Mouse (Mus musculus) stomach, postnatal 0 days (tissue): ENCODE results near the gene Nckap5. TPM values are rescaled to one million over a fixed set of nuclear protein-coding genes. Genes with fewer than 3 reads are reported as not detected.

Source experiments
- ATAC-seq: fragments of 200-750 bp; cut with Nextera tagmentation; 2 replicates; pipeline ENCODE4 v1.8.0; 2017; ENCODE audit not compliant: low FRiP score, low TSS enrichment
- DNase-seq: peaks from one replicate; pipeline ENCODE4 v3.0.0-alpha.2; 2016; ENCODE audit warnings: low spot score
- H3K27ac ChIP-seq: fragments of 300-500 bp; sonication (generic); replicated peaks from 2 replicates; pipeline ENCODE4 v1.5.1; 2014; ENCODE audit warnings: mild to moderate bottlenecking, control low read depth
- H3K27me3 ChIP-seq: fragments of 300-500 bp; sonication (generic); 2 replicates; pipeline ENCODE4 v1.6.1; 2014; ENCODE audit warnings: low read length; ENCODE audit not compliant: control insufficient read depth, insufficient read depth
- H3K36me3 ChIP-seq: fragments of 300-500 bp; sonication (generic); 2 replicates; pipeline ENCODE4 v1.6.1; 2014; ENCODE audit warnings: low read length, mixed read lengths; ENCODE audit not compliant: control insufficient read depth, insufficient read depth
- H3K4me1 ChIP-seq: fragments of 300-500 bp; sonication (generic); replicated peaks from 2 replicates; pipeline ENCODE4 v1.6.1; 2014; ENCODE audit warnings: antibody characterized with exemption; ENCODE audit not compliant: control insufficient read depth, insufficient read depth
- H3K4me2 ChIP-seq: fragments of 300-500 bp; sonication (generic); replicated peaks from 2 replicates; pipeline ENCODE4 v1.6.1; 2014; ENCODE audit warnings: low read depth, mild to moderate bottlenecking, control low read depth, moderate library complexity
- H3K4me3 ChIP-seq: fragments of 300-500 bp; sonication (generic); 2 replicates; pipeline ENCODE4 v1.5.1; 2014; ENCODE audit warnings: low read depth, low read length, control low read depth
- H3K9ac ChIP-seq: fragments of 300-500 bp; sonication (generic); 2 replicates; pipeline ENCODE4 v1.6.1; 2014; ENCODE audit warnings: mild to moderate bottlenecking, low read length, control low read depth, mixed read lengths
- H3K9me3 ChIP-seq: fragments of 300-500 bp; sonication (generic); 2 replicates; pipeline ENCODE4 v1.6.1; 2016; ENCODE audit warnings: low read length; ENCODE audit not compliant: control insufficient read depth
- CTCF ChIP-seq: IDR thresholded peaks from 2 replicates; pipeline ENCODE4 v1.5.1; 2016; ENCODE audit warnings: antibody characterized with exemption, low read depth, mild to moderate bottlenecking, moderate library complexity
- EP300 ChIP-seq: optimal IDR thresholded peaks from 2 replicates; pipeline ENCODE3; 2016; ENCODE audit warnings: antibody characterized with exemption
- WGBS: fragments of 180-500 bp; shearing (Covaris S2); extraction: QIAGEN DNeasy Blood & Tissue Kit; methylation state at CpG from one replicate; pipeline ENCODE4 v1.1.7; 2014; 5-methylcytosine and 5-hydroxymethylcytosine counted together
- polyA plus RNA-seq: library from polyadenylated mRNA; unstranded; fragments of >200 nt; fragmentation: Nextera tagmentation; extraction: Ambion mirVana; gene quantifications from 2 replicates; pipeline ENCODE4 v1.2.1, GENCODE M21; 2015

Nckap5 gene
- polyA plus RNA-seq, 1 experiment from 2014 or later, result 1.9 TPM

DNA sequence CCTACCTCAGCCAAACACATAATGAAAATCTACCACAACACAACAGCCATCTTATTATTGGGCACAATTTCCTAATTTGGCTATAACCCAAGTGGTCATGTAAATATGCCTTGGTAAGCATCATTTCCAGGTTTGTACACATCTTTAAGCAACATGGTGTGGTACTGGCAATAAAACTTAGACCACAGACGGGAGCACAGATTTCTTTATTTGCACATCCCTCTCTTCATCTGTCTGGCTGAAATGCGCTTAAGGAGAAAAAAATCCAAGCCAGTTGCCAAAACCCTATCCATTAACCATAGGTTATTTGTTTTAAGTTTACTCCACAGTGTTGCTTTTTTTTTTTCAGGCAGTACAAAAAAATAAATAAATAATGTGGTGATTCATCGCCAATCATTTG lies 842.8 kb downstream of the Nckap5 start:
- TF ChIP-seq EP300 (no peak), CTCF (no peak)
- DNase-seq (no peak), ATAC-seq (no peak)
- Histone ChIP-seq H3K36me3 (no peaks in the 10 kb centered on the region), H3K4me3 (no peak overlapping the region), H3K9me3 (no peaks in the 10 kb centered on the region), H3K4me1 (no peaks in the 10 kb centered on the region), H3K27me3 (no peaks in the 10 kb centered on the region), H3K4me2 (no peak overlapping the region), H3K9ac (no peak overlapping the region), H3K27ac (no peak overlapping the region)
- WGBS, result 64% methylated on average over 3 of the region's 3 CpGs

DNA sequence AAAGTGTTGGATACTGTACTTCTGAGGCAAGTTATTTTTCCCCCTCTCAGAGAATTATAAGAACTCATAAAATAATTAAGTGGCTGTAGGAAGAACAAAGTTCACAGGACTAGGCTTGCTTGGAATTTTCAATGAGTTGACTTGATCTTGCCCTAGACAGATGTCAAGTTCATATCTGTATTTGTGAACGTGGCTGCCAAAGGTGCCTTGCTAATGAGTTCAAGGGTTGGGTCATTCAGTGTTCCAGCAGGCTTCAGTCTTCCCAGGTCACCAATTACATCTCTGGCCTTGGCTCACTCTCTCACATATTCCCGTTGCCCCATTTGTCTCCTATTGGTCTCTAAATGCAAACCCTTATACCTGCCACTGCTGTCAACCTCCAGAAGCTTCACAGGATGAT lies 846.0 kb downstream of the Nckap5 start:
- no peak overlapping the region for H3K4me2 ChIP-seq
- H3K4me3 ChIP-seq, result no peak overlapping the region
- H3K27ac ChIP-seq, result no peak overlapping the region
- ATAC-seq (no peak), DNase-seq (no peak)
- no peak overlapping the region for H3K9ac ChIP-seq
- no peaks in the 10 kb centered on the region for H3K36me3 ChIP-seq
- H3K27me3 ChIP-seq, result no peaks in the 10 kb centered on the region
- WGBS, result 40% methylated on average over 2 of the region's 2 CpGs
- H3K4me1 ChIP-seq, result no peaks in the 10 kb centered on the region
- TF ChIP-seq CTCF (no peak), EP300 (no peak)
- no peaks in the 10 kb centered on the region for H3K9me3 ChIP-seq

DNA sequence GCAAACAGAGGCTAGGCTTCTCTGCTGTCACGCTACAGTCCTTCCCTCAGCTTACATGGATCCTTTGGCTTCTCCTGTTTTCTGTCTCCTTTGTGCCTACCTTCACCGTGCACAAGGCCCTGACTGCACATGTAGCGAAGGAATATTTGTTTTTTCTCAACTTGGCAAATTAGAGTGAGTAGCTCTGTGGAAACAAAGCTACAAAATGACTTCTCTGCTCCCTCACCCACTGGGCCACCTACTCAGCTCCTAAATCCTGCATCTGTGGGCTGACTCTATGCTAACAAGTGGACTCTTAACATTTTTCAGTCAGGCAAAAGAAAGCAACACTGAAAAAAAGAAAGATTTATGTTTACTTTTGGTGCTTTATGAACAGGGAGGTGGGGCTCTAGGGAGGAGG lies 856.0 kb downstream of the Nckap5 start:
- no peaks in the 10 kb centered on the region for H3K27me3 ChIP-seq
- H3K9me3 ChIP-seq, result no peaks in the 10 kb centered on the region
- H3K27ac ChIP-seq, result no peak overlapping the region
- DNase-seq, result no peak
- H3K4me2 ChIP-seq, result no peak overlapping the region
- H3K9ac ChIP-seq, result no peak overlapping the region
- H3K4me1 ChIP-seq, result no peaks in the 10 kb centered on the region
- no peaks in the 10 kb centered on the region for H3K36me3 ChIP-seq
- ATAC-seq, result no peak
- TF ChIP-seq CTCF (no peak), EP300 (no peak)
- H3K4me3 ChIP-seq, result no peak overlapping the region
- WGBS, result 72% methylated on average over 3 of the region's 3 CpGs

DNA sequence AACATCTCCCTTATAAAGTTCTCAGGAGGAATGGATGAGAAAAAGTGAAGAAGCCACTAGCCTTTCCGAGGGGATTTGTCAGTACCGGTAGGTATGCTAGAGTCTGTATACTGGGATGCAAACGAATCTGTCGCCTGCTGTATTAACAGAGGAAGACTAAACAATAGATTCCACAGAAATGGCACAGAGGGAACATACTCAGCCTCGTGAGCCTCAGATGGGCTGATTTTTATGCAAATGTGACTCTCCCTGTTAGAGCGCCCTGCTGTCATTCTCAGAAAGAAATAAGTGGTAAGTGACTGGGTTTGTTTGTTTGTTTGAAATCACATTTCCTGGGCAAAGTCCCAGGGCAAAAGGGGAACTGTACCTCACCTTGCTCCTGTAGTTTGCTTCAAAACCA lies 858.7 kb downstream of the Nckap5 start:
- Histone ChIP-seq H3K9ac (no peak overlapping the region), H3K4me2 (no peak overlapping the region), H3K27ac (no peak overlapping the region), H3K9me3 (no peaks in the 10 kb centered on the region), H3K27me3 (no peaks in the 10 kb centered on the region), H3K4me3 (no peak overlapping the region), H3K36me3 (no peaks in the 10 kb centered on the region), H3K4me1 (no peaks in the 10 kb centered on the region)
- ATAC-seq, result no peak
- no peak for DNase-seq
- no peak for TF ChIP-seq CTCF
- no peak for TF ChIP-seq EP300
- 65% methylated on average over 6 of the region's 6 CpGs for WGBS

DNA sequence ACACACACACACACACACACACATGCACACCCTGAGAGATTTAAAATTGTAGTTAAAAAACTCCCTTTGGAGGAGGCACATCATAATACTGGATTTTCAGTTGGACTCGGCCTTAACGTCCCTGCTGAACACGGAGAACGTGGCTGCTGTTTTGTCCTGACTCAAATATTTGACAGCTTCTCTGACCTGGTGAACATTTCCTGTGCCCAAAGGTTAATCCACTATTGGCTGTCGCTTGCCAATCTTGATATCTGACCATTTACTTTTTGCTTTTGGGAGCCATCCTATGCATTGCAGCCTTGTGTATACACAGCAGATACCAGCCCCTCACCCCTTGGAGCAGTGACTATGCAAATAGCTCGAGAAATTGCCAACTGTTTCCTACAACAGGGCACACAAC lies 862.9 kb downstream of the Nckap5 start:
- no peak overlapping the region for H3K4me2 ChIP-seq
- H3K4me1 ChIP-seq, result no peaks in the 10 kb centered on the region
- no peak overlapping the region for H3K9ac ChIP-seq
- H3K4me3 ChIP-seq, result no peak overlapping the region
- ATAC-seq (no peak), DNase-seq (no peak)
- no peaks in the 10 kb centered on the region for H3K27me3 ChIP-seq
- TF ChIP-seq CTCF, result no peak
- no peak for TF ChIP-seq EP300
- H3K36me3 ChIP-seq, result no peaks in the 10 kb centered on the region
- no peaks in the 10 kb centered on the region for H3K9me3 ChIP-seq
- no peak overlapping the region for H3K27ac ChIP-seq
- WGBS, result 51% methylated on average over 6 of the region's 6 CpGs

DNA sequence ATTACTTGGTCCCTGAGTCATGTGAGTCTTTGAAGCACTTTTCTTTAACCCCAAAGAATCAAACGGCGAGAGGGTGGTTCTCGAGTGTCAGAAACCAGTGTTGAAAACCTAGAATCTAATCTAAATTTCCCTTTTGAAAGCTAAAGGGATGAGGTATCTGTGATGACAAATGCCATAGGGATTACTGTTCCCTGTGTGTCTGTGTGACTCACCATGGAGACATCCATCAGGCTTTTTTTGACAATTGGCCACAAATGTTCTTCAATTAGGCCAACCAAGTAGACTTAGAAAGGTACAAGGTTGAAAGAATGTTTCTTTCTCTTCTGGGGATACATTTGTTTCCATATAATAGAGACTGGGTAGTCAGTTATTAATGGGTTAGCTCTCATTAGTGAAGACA lies 879.6 kb downstream of the Nckap5 start:
- ATAC-seq (no peak), DNase-seq (no peak)
- 57% methylated on average over 3 of the region's 3 CpGs for WGBS
- no peak overlapping the region for H3K27ac ChIP-seq
- no peak overlapping the region for H3K4me3 ChIP-seq
- no peak for TF ChIP-seq CTCF
- no peak for TF ChIP-seq EP300
- no peak overlapping the region for H3K9ac ChIP-seq
- H3K4me1 ChIP-seq, result no peaks in the 10 kb centered on the region
- no peaks in the 10 kb centered on the region for H3K27me3 ChIP-seq
- no peak overlapping the region for H3K4me2 ChIP-seq
- no peaks in the 10 kb centered on the region for H3K36me3 ChIP-seq
- no peaks in the 10 kb centered on the region for H3K9me3 ChIP-seq
